Mouse (Mus musculus) heart, embryonic 14.5 days (tissue): ENCODE results near the gene Tgfbr3. TPM values are rescaled to one million over a fixed set of nuclear protein-coding genes. Genes with fewer than 3 reads are reported as not detected.
"Not testable (repeated sequence)": the region's sequence is repeated elsewhere in the genome, so short reads cannot be mapped to it uniquely, and the experiment has no call there.

Experiments used
- ATAC-seq: fragments of 200-750 bp; cut with Nextera tagmentation; 2 replicates; pipeline ENCODE4 v1.8.0; 2017; ENCODE audit warnings: low read depth, moderate TSS enrichment; ENCODE audit not compliant: insufficient number of reproducible peaks, insufficient read depth, low FRiP score
- H3K27ac ChIP-seq, 2 experiments: fragments of 200-500 bp in 1 of 2; fragments of 300-500 bp in 1 of 2; sonication (generic) in 1 of 2; replicated peaks in 1 of 2; 2 replicates each; pipeline ENCODE4 v1.5.1; 2012 to 2014; ENCODE audit warnings: low read depth in 2 of 2, low read length in 2 of 2, control low read depth in 1 of 2, mild to moderate bottlenecking in 1 of 2, mixed read lengths in 1 of 2; ENCODE audit not compliant: control insufficient read depth in 1 of 2, insufficient read depth in 1 of 2
- H3K27me3 ChIP-seq: fragments of 300-500 bp; sonication (generic); 2 replicates; pipeline ENCODE4 v1.6.1; 2014; ENCODE audit warnings: mild to moderate bottlenecking, low read length, control low read depth; ENCODE audit not compliant: control insufficient read depth, insufficient read depth
- H3K36me3 ChIP-seq: fragments of 300-500 bp; sonication (generic); 2 replicates; pipeline ENCODE4 v1.6.1; 2014; ENCODE audit warnings: mild to moderate bottlenecking, control low read depth, low read length, mixed read lengths; ENCODE audit not compliant: control insufficient read depth, insufficient read depth
- H3K4me1 ChIP-seq, 2 experiments: fragments of 200-500 bp in 1 of 2; fragments of 300-500 bp in 1 of 2; sonication (generic) in 1 of 2; 2 replicates each; pipeline ENCODE4 v1.6.1; 2012 to 2014; ENCODE audit warnings: low read length in 2 of 2, control low read depth in 1 of 2, mixed read lengths in 1 of 2; ENCODE audit not compliant: control insufficient read depth in 2 of 2, insufficient read depth in 2 of 2
- H3K4me2 ChIP-seq: fragments of 300-500 bp; sonication (generic); 2 replicates; pipeline ENCODE4 v1.6.1; 2014; ENCODE audit warnings: mild to moderate bottlenecking, low read length
- H3K4me3 ChIP-seq, 2 experiments: fragments of 200-500 bp in 1 of 2; fragments of 300-500 bp in 1 of 2; sonication (generic) in 1 of 2; 2 replicates each; pipeline ENCODE4 v1.5.1; 2012 to 2014; ENCODE audit warnings: low read length in 2 of 2, mild to moderate bottlenecking in 2 of 2, control low read depth in 1 of 2, low read depth in 1 of 2, moderate library complexity in 1 of 2; ENCODE audit not compliant: control insufficient read depth in 1 of 2, insufficient read depth in 1 of 2
- H3K9ac ChIP-seq: fragments of 300-500 bp; sonication (generic); 2 replicates; pipeline ENCODE4 v1.6.1; 2014; ENCODE audit warnings: mild to moderate bottlenecking, low read length
- H3K9me3 ChIP-seq: fragments of 300-500 bp; sonication (generic); 2 replicates; pipeline ENCODE4 v1.6.1; 2016; ENCODE audit warnings: low read length, control low read depth; ENCODE audit not compliant: control insufficient read depth
- WGBS: fragments of 180-500 bp; shearing (Covaris S2); extraction: QIAGEN DNeasy Blood & Tissue Kit; methylation state at CpG from one replicate; pipeline ENCODE4 v1.1.7; 2014; 5-methylcytosine and 5-hydroxymethylcytosine counted together
- polyA plus RNA-seq: library from polyadenylated mRNA; unstranded; fragments of >200 nt; fragmentation: Nextera tagmentation; extraction: Ambion mirVana; gene quantifications from 2 replicates; pipeline ENCODE4 v1.2.1, GENCODE M21; 2014

Gene Tgfbr3
- polyA plus RNA-seq, 1 experiment from 2014 or later = 24.1 TPM

DNA sequence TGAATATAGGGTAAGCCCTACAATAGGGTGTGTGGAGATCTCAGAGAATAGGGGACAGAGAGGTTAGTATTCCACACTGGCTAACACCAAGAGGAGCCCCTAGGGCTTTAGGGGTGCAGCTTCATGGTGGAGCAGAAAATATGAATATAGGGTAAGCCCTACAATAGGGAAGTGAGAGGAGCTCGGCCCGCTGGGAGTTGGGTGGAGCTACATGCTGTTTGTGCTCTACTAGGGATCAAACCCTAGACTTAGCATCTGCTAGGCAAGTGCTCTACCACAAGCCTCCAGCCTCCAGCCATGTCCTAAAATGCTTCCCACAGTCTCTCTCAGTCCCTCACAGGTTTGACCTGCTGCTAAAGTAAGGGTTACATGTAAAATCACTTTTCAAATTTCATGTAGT, 65.9 kb downstream of the Tgfbr3 start:
- H3K27ac ChIP-seq = not testable (repeated sequence)

GRCm38 (mm10) chr5:107223029-107223428, 66.4 kb downstream of the Tgfbr3 start:
- no peaks in the 10 kb centered on the region for H3K36me3 ChIP-seq
- H3K4me1 ChIP-seq = peaks cover 15 to 34% of the 10 kb centered on the region in 2 experiments
- no peaks in the 10 kb centered on the region for H3K27me3 ChIP-seq
- WGBS = 73% methylated on average over 9 of the region's 9 CpGs
- no peak overlapping the region for H3K4me2 ChIP-seq
- H3K27ac ChIP-seq = no peak overlapping the region
- no peak overlapping the region for H3K9ac ChIP-seq
- H3K4me3 ChIP-seq = no peak overlapping the region
- no peak for ATAC-seq
- no peaks in the 10 kb centered on the region for H3K9me3 ChIP-seq

More for the DNA sequence above, 65.9 kb downstream of the Tgfbr3 start:
- not testable (repeated sequence) for H3K36me3 ChIP-seq, H3K9ac ChIP-seq, ATAC-seq, H3K4me2 ChIP-seq, H3K27me3 ChIP-seq, H3K9me3 ChIP-seq, H3K4me3 ChIP-seq
- H3K4me1 ChIP-seq = peaks cover 13 to 31% of the 10 kb centered on the region in 2 experiments
- WGBS = 81% methylated on average over 2 of the region's 2 CpGs

- H3K4me2 ChIP-seq = no peak overlapping the region
- WGBS = 83% methylated on average over 1 of the region's 1 CpGs
- no peak overlapping the region for H3K27ac ChIP-seq
- no peak for ATAC-seq
- no peaks in the 10 kb centered on the region for H3K27me3 ChIP-seq
- H3K9ac ChIP-seq = no peak overlapping the region
- H3K9me3 ChIP-seq = no peaks in the 10 kb centered on the region
- peaks cover 18 to 38% of the 10 kb centered on the region in 2 experiments for H3K4me1 ChIP-seq
- H3K4me3 ChIP-seq = no peak overlapping the region
- no peaks in the 10 kb centered on the region for H3K36me3 ChIP-seq
These were observed 66.8 kb downstream of the Tgfbr3 start for GRCm38 (mm10) chr5:107222670-107223005.

- ATAC-seq = no peak
- no peaks in the 10 kb centered on the region for H3K9me3 ChIP-seq
- no peaks in the 10 kb centered on the region for H3K27me3 ChIP-seq
- H3K27ac ChIP-seq = no peak overlapping the region
- H3K9ac ChIP-seq = no peak overlapping the region
- H3K4me1 ChIP-seq = peaks cover 21 to 43% of the 10 kb centered on the region in 2 experiments
- H3K4me3 ChIP-seq = no peak overlapping the region
- no peak overlapping the region for H3K4me2 ChIP-seq
- WGBS = 77% methylated on average over 17 of the region's 17 CpGs
- H3K36me3 ChIP-seq = no peaks in the 10 kb centered on the region
These were observed 67.3 kb downstream of the Tgfbr3 start for GRCm38 (mm10) chr5:107221892-107222669.

DNA sequence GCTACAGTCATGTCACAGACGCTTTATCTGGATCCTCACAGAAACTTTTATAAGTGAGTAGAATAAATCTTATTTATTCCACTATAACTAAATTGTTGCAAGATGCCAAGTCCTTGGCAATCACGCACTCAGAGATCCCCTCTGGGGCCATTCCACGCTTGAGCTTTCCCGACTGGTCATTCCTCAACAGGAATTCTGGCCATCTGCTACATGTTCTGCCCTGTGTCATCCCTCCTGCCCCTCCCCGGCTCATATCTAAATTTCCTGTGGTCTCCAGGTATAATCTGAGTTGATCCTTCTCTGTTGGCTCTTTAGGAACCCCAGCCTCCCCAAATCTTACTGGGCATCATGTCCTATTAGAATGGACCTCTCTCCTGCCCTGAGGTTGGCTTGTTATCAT, 68.5 kb downstream of the Tgfbr3 start:
- WGBS = 66% methylated on average over 5 of the region's 5 CpGs
- no peak overlapping the region for H3K4me3 ChIP-seq
- H3K4me1 ChIP-seq = peaks cover 23 to 49% of the 10 kb centered on the region in 2 experiments
- no peaks in the 10 kb centered on the region for H3K9me3 ChIP-seq
- H3K36me3 ChIP-seq = no peaks in the 10 kb centered on the region
- H3K27me3 ChIP-seq = no peaks in the 10 kb centered on the region
- H3K4me2 ChIP-seq = no peak overlapping the region
- ATAC-seq = no peak
- H3K27ac ChIP-seq = no peak overlapping the region
- no peak overlapping the region for H3K9ac ChIP-seq

- no peaks in the 10 kb centered on the region for H3K27me3 ChIP-seq
- WGBS = 79% methylated on average over 6 of the region's 6 CpGs
- H3K4me1 ChIP-seq = peaks cover 23 to 45% of the 10 kb centered on the region in 2 experiments
- H3K36me3 ChIP-seq = peaks cover under 1% of the 10 kb centered on the region; the same call in 1 of the 2 replicates
- H3K9me3 ChIP-seq = no peaks in the 10 kb centered on the region
- no peak overlapping the region for H3K27ac ChIP-seq
- ATAC-seq = no peak
- no peak overlapping the region for H3K4me3 ChIP-seq
- no peak overlapping the region for H3K4me2 ChIP-seq
- H3K9ac ChIP-seq = no peak overlapping the region
These were observed 69.5 kb downstream of the Tgfbr3 start for GRCm38 (mm10) chr5:107219883-107220282.

GRCm38 (mm10) chr5:107219318-107219717, 70.1 kb downstream of the Tgfbr3 start:
- H3K4me1 ChIP-seq = peaks cover 23 to 40% of the 10 kb centered on the region in 2 experiments
- 89% methylated on average over 6 of the region's 6 CpGs for WGBS
- H3K27me3 ChIP-seq = no peaks in the 10 kb centered on the region
- no peak overlapping the region for H3K9ac ChIP-seq
- H3K9me3 ChIP-seq = no peaks in the 10 kb centered on the region
- H3K4me2 ChIP-seq = no peak overlapping the region
- H3K27ac ChIP-seq = no peak overlapping the region
- ATAC-seq = no peak
- H3K4me3 ChIP-seq = no peak overlapping the region
- H3K36me3 ChIP-seq = peaks cover 7% of the 10 kb centered on the region; the same call in 1 of the 2 replicates

DNA sequence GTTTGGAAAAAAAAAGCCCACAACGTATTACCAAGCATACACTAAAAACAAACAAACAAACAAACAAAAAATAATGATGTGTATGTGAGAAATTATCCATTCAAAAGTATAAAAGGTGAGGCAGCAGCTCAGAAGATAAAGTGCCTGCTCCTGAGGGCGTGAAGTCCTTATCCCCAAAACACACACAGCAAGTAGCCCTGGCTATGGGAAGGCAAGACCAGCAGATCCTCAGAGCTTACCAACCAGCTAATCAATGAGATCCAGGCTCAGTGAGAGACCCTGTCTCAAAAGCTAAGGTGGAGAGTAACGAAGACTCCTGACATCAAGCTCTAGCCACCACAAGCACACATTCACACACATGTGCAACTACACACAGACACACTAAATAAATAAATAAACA, 70.8 kb downstream of the Tgfbr3 start:
- no peaks in the 10 kb centered on the region for H3K27me3 ChIP-seq
- no peak overlapping the region for H3K4me2 ChIP-seq
- no peak overlapping the region for H3K27ac ChIP-seq
- H3K4me3 ChIP-seq = no peak overlapping the region
- H3K36me3 ChIP-seq = peaks cover 13% of the 10 kb centered on the region; the same call in 1 of the 2 replicates
- no peak overlapping the region for H3K9ac ChIP-seq
- ATAC-seq = no peak
- H3K4me1 ChIP-seq = peaks cover 19 to 33% of the 10 kb centered on the region in 2 experiments
- no peaks in the 10 kb centered on the region for H3K9me3 ChIP-seq
- 78% methylated on average over 3 of the region's 3 CpGs for WGBS
